Mouse (Mus musculus) liver, embryonic 15.5 days (tissue): ENCODE measurements around the gene Apbb2. TPM values are rescaled to one million over a fixed set of nuclear protein-coding genes. Genes with fewer than 3 reads are reported as not detected.

ENCODE experiments used
- ATAC-seq: fragments of 200-750 bp; cut with Nextera tagmentation; 2 replicates; pipeline ENCODE4 v1.8.0; 2017; ENCODE audit warnings: moderate number of reproducible peaks, mild to moderate bottlenecking, moderate library complexity; ENCODE audit not compliant: insufficient read depth
- H3K27ac ChIP-seq: fragments of 300-500 bp; sonication (generic); replicated peaks from 2 replicates; pipeline ENCODE4 v1.5.1; 2015; ENCODE audit warnings: mild to moderate bottlenecking, inconsistent platforms
- H3K27me3 ChIP-seq: fragments of 300-500 bp; sonication (generic); 2 replicates; pipeline ENCODE4 v1.6.1; 2015; ENCODE audit warnings: mild to moderate bottlenecking, inconsistent platforms
- H3K36me3 ChIP-seq: fragments of 300-500 bp; sonication (generic); replicated peaks from 2 replicates; pipeline ENCODE4 v1.6.1; 2015; ENCODE audit warnings: moderate library complexity, mild to moderate bottlenecking, inconsistent platforms
- H3K4me1 ChIP-seq: fragments of 300-500 bp; sonication (generic); replicated peaks from 2 replicates; pipeline ENCODE4 v1.6.1; 2015; ENCODE audit warnings: inconsistent platforms
- H3K4me2 ChIP-seq: fragments of 300-500 bp; sonication (generic); 2 replicates; pipeline ENCODE4 v1.6.1; 2015; ENCODE audit warnings: moderate library complexity, mild to moderate bottlenecking, inconsistent platforms
- H3K4me3 ChIP-seq: fragments of 300-500 bp; sonication (generic); replicated peaks from 2 replicates; pipeline ENCODE4 v1.5.1; 2015; ENCODE audit warnings: mild to moderate bottlenecking, inconsistent platforms
- H3K9ac ChIP-seq: fragments of 300-500 bp; sonication (generic); 2 replicates; pipeline ENCODE4 v1.6.1; 2015; ENCODE audit warnings: moderate library complexity, mild to moderate bottlenecking, inconsistent platforms
- H3K9me3 ChIP-seq: fragments of 300-500 bp; sonication (generic); replicated peaks from 2 replicates; pipeline ENCODE4 v1.6.1; 2016; ENCODE audit warnings: inconsistent platforms
- WGBS: fragments of 180-500 bp; shearing (Covaris S2); methylation state at CpG from one replicate; pipeline ENCODE4 v1.1.7; 2015; ENCODE audit warnings: mixed read lengths; ENCODE audit not compliant: insufficient replicate concordance; 5-methylcytosine and 5-hydroxymethylcytosine counted together
- polyA plus RNA-seq: library from polyadenylated mRNA; unstranded; fragments of >200 nt; fragmentation: Nextera tagmentation; extraction: Ambion mirVana; gene quantifications from 2 replicates; pipeline ENCODE4 v1.2.1, GENCODE M21; 2015

Apbb2 gene
- polyA plus RNA-seq, 1 experiment from 2014 or later, result 4.8 TPM

GRCm38 (mm10) chr5:66517503-66517902 is 101.1 kb downstream of the Apbb2 start:
- Histone ChIP-seq H3K4me3 (no peak overlapping the region), H3K36me3 (no peaks in the 10 kb centered on the region), H3K27ac (no peak overlapping the region), H3K9me3 (no peaks in the 10 kb centered on the region), H3K4me1 (0 out of 2 replicates have a peak, but pooled peaks cover 4% of the 10 kb centered on the region), H3K27me3 (no peaks in the 10 kb centered on the region), H3K9ac (no peak overlapping the region), H3K4me2 (no peak overlapping the region)
- no peak for ATAC-seq
- WGBS, result 61% methylated on average over 6 of the region's 6 CpGs

GRCm38 (mm10) chr5:66516311-66516710 is 102.3 kb downstream of the Apbb2 start:
- H3K9me3 ChIP-seq, result no peaks in the 10 kb centered on the region
- no peak overlapping the region for H3K4me2 ChIP-seq
- H3K9ac ChIP-seq, result no peak overlapping the region
- H3K27me3 ChIP-seq, result no peaks in the 10 kb centered on the region
- H3K27ac ChIP-seq, result no peak overlapping the region
- H3K4me3 ChIP-seq, result no peak overlapping the region
- ATAC-seq, result no peak
- WGBS, result 64% methylated on average over 8 of the region's 8 CpGs
- H3K4me1 ChIP-seq, result 0 out of 2 replicates have a peak, but pooled peaks cover 4% of the 10 kb centered on the region
- H3K36me3 ChIP-seq, result no peaks in the 10 kb centered on the region

GRCm38 (mm10) chr5:66515271-66515670 is 103.3 kb downstream of the Apbb2 start:
- 68% methylated on average over 10 of the region's 10 CpGs for WGBS
- Histone ChIP-seq H3K9me3 (no peaks in the 10 kb centered on the region), H3K4me3 (no peak overlapping the region), H3K9ac (no peak overlapping the region), H3K4me1 (0 out of 2 replicates have a peak, but pooled peaks cover 4% of the 10 kb centered on the region), H3K4me2 (no peak overlapping the region), H3K27ac (no peak overlapping the region), H3K36me3 (no peaks in the 10 kb centered on the region), H3K27me3 (no peaks in the 10 kb centered on the region)
- ATAC-seq, result no peak

- H3K36me3 ChIP-seq, result no peaks in the 10 kb centered on the region
- no peak overlapping the region for H3K27ac ChIP-seq
- no peak for ATAC-seq
- H3K4me3 ChIP-seq, result no peak overlapping the region
- no peak overlapping the region for H3K9ac ChIP-seq
- no peak overlapping the region for H3K4me2 ChIP-seq
- no peaks in the 10 kb centered on the region for H3K27me3 ChIP-seq
- 0 out of 2 replicates have a peak, but pooled peaks cover 4% of the 10 kb centered on the region for H3K4me1 ChIP-seq
- no peaks in the 10 kb centered on the region for H3K9me3 ChIP-seq
- 77% methylated on average over 6 of the region's 6 CpGs for WGBS
Measured at GRCm38 (mm10) chr5:66514659-66515058, 103.9 kb downstream of the Apbb2 start.

GRCm38 (mm10) chr5:66513412-66513811 is 105.2 kb downstream of the Apbb2 start:
- 0 out of 2 replicates have a peak, but pooled peaks cover 4% of the 10 kb centered on the region for H3K4me1 ChIP-seq
- H3K27me3 ChIP-seq, result no peaks in the 10 kb centered on the region
- H3K4me2 ChIP-seq, result no peak overlapping the region
- H3K9ac ChIP-seq, result no peak overlapping the region
- H3K9me3 ChIP-seq, result no peaks in the 10 kb centered on the region
- no peak overlapping the region for H3K4me3 ChIP-seq
- H3K27ac ChIP-seq, result no peak overlapping the region
- H3K36me3 ChIP-seq, result no peaks in the 10 kb centered on the region
- no peak for ATAC-seq

- ATAC-seq, result no peak
- H3K27me3 ChIP-seq, result no peaks in the 10 kb centered on the region
- no peaks in the 10 kb centered on the region for H3K36me3 ChIP-seq
- no peak overlapping the region for H3K4me3 ChIP-seq
- H3K9me3 ChIP-seq, result no peaks in the 10 kb centered on the region
- no peak overlapping the region for H3K27ac ChIP-seq
- WGBS, result 72% methylated on average over 7 of the region's 7 CpGs
- 0 out of 2 replicates have a peak, but pooled peaks cover 2% of the 10 kb centered on the region for H3K4me1 ChIP-seq
- H3K4me2 ChIP-seq, result no peak overlapping the region
- no peak overlapping the region for H3K9ac ChIP-seq
Measured at GRCm38 (mm10) chr5:66512519-66512918, 106.1 kb downstream of the Apbb2 start.

- H3K9ac ChIP-seq, result no peak overlapping the region
- H3K36me3 ChIP-seq, result no peaks in the 10 kb centered on the region
- no peaks in the 10 kb centered on the region for H3K9me3 ChIP-seq
- no peaks in the 10 kb centered on the region for H3K4me1 ChIP-seq
- H3K27me3 ChIP-seq, result no peaks in the 10 kb centered on the region
- no peak overlapping the region for H3K4me2 ChIP-seq
- no peak overlapping the region for H3K27ac ChIP-seq
- 22% methylated on average over 7 of the region's 7 CpGs for WGBS
- no peak for ATAC-seq
- H3K4me3 ChIP-seq, result no peak overlapping the region
Measured at GRCm38 (mm10) chr5:66510716-66511115, 107.9 kb downstream of the Apbb2 start.

GRCm38 (mm10) chr5:66509151-66509550 is 109.4 kb downstream of the Apbb2 start:
- Histone ChIP-seq H3K27me3 (no peaks in the 10 kb centered on the region), H3K9me3 (no peaks in the 10 kb centered on the region), H3K36me3 (no peaks in the 10 kb centered on the region), H3K4me1 (0 out of 2 replicates have a peak, but pooled peaks cover 5% of the 10 kb centered on the region), H3K27ac (no peak overlapping the region), H3K4me3 (no peak overlapping the region), H3K9ac (no peak overlapping the region), H3K4me2 (no peak overlapping the region)
- WGBS, result 56% methylated on average over 5 of the region's 5 CpGs
- no peak for ATAC-seq

- 62% methylated on average over 3 of the region's 3 CpGs for WGBS
Measured at GRCm38 (mm10) chr5:66505578-66505977, 113.0 kb downstream of the Apbb2 start.

GRCm38 (mm10) chr5:66505071-66505470 is 113.5 kb downstream of the Apbb2 start:
- H3K9me3 ChIP-seq, result no peaks in the 10 kb centered on the region
- peaks cover 11% of the 10 kb centered on the region; the same call in 1 of the 2 replicates for H3K4me1 ChIP-seq
- WGBS, result 38% methylated on average over 1 of the region's 1 CpGs
- no peaks in the 10 kb centered on the region for H3K27me3 ChIP-seq
- H3K9ac ChIP-seq, result no peak overlapping the region
- H3K4me3 ChIP-seq, result no peak overlapping the region
- no peaks in the 10 kb centered on the region for H3K36me3 ChIP-seq
- no peak overlapping the region for H3K4me2 ChIP-seq
- no peak for ATAC-seq
- no peak overlapping the region for H3K27ac ChIP-seq

More at GRCm38 (mm10) chr5:66505578-66505977, 113.0 kb downstream of the Apbb2 start:
- Histone ChIP-seq H3K9ac (no peak overlapping the region), H3K4me1 (peaks cover 11% of the 10 kb centered on the region; the same call in 1 of the 2 replicates), H3K4me3 (no peak overlapping the region), H3K36me3 (no peaks in the 10 kb centered on the region), H3K27ac (no peak overlapping the region), H3K4me2 (no peak overlapping the region), H3K9me3 (no peaks in the 10 kb centered on the region), H3K27me3 (no peaks in the 10 kb centered on the region)
- ATAC-seq, result no peak

- WGBS, result 50% methylated on average over 6 of the region's 6 CpGs
- no peak overlapping the region for H3K9ac ChIP-seq
- no peaks in the 10 kb centered on the region for H3K36me3 ChIP-seq
- no peaks in the 10 kb centered on the region for H3K27me3 ChIP-seq
- no peak overlapping the region for H3K4me2 ChIP-seq
- no peaks in the 10 kb centered on the region for H3K9me3 ChIP-seq
- peaks cover 11% of the 10 kb centered on the region; the same call in 1 of the 2 replicates for H3K4me1 ChIP-seq
- H3K4me3 ChIP-seq, result no peak overlapping the region
- ATAC-seq, result no peak
- peak overlapping the region; percentile 24; the same call in 1 of the 2 replicates for H3K27ac ChIP-seq
Measured at GRCm38 (mm10) chr5:66504434-66504747, 114.2 kb downstream of the Apbb2 start.
